Mouse (Mus musculus) adrenal gland, adult 18-20 months (tissue): ENCODE measurements around the gene Tmem127. TPM values are rescaled to one million over a fixed set of nuclear protein-coding genes. Genes with fewer than 3 reads are reported as not detected.
"Not testable (repeated sequence)": the region's sequence is repeated elsewhere in the genome, so short reads cannot be mapped to it uniquely, and the experiment has no call there.

Source experiments
- DNase-seq, 2 experiments: peaks; one replicate each; pipeline ENCODE4 v3.0.0; 2021 to 2022; ENCODE audit warnings: low spot score in 2 of 2
- total RNA-seq, 2 experiments: library from RNA; stranded (reverse); gene quantifications; 1 replicate in 1 of 2; 2 replicates in 1 of 2; pipeline ENCODE4 v1.2.3; 2021

Gene Tmem127
- total RNA-seq, 2 experiments from 2014 or later = 71.4 to 80.8 TPM

DNA sequence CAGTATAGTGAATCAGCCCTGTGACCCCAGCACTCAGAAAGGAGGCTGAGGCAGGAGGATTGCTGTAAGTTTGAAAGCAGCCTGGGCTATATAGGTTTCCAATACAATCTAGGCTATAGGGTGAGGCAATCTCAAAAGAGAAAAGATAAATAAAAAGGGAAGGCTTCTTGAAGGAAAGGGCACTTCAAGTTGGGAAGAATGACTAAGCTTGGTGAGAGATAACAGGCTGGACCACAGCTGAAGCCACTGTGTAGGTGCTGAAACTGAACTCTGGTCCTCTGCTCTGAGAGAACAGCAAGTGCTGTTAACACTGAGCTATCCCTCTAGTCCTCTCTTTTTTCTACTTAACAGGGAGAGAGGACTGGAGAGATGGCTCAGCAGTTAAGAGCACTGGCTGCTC is 14.8 kb downstream of the Tmem127 start:
- no peak for DNase-seq

DNA sequence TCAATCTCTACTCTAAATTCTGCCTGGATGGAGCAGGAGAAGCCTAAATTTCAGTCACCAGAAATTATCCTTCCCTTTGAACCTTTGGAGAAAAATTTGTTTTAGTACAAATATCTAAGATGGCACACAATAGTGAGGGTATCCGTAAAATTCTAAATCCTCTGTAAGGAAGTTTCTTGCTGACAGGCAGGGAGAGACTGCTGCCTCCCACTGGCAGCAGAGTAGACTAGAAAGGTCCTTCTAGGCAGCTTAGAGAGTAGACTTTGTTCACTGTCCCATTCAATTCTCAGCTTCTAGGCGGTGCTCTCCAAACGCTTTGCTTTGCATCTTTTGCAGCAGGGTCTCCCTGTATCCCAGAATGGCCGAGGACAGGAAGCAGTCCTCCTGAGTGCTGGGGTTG is 20.1 kb downstream of the Tmem127 start:
- no peak for DNase-seq

DNA sequence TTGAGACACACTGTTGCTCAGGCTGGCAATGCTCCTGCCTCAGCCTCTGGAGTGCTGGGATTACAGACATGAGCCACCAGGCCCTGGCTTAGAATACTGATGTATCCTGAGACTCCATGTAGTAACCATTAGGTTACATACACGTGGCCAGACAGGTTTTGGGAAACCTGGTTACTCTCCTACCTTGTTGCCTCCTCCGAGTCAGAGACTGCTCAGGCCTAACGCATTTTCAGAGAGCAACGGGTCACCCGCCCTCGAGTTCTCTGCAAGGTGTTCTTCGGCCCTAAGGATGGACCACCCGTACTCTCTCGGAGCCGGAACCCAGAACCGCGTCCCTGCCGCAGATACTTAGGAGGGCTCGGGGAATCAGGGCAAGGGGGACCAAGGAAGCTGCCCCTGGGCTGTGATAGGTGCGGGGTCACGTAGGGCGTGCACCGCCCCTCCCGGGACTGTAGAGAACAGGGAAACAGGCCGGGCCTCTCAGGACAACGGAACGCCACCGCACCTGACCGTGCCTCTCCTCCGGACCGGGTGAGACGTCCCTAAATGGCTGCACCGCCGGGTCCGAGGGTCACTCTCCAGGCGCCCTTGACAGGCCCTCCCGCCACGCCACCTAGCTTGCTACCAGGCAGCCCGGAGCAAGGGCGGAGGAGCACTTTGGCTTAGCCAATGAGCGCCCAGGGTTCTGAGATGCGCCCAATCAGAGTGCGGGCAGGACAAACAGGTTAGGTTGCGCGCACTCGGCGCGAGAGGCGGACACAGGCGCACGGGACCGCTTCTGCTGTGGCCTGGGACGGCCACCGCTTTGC is 22.0 kb downstream of the Tmem127 start, which contains the start of gene Stard7:
Gene Stard7, plus strand, starts transcription at position 728 of the 809 bp plus-strand sequence.
- DNase-seq = peak; percentile 87 to 88

DNA sequence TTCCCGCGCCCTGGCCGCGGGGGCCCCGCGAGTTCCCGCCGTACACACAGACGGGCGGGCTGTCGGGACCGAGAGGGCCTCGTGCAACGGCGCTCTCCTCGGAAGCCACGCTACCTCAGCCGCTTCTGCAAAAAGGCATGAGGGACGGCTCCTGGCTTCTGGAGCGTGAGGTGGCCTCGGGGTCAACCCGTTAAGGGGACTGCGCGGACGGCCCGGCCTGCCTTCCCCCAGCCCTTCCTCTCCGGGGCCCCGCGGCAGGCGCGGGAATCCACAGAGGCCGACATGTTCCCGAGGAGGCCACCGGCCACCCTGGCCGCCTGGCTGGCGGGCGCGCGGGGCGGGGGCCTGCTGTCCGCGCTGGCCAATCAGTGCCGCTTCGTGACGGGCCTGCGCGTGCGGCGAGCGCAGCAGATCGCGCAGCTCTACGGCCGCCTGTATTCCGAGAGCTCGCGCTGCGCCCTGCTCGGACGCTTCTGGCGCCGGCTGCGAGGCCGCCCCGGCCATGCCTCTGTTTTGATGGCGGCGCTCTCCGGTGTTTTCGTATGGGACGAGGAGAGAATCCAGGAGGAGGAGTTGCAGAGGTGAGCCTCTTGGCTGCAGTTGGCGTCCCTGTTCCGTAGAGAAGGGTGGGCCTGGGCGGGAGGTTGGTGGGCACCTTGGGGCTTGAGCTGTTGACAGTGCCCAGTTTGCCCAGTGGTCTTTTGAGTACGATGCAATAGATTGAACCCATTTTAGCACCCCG is 22.8 kb downstream of the Tmem127 start:
- DNase-seq = peak; percentile 84

DNA sequence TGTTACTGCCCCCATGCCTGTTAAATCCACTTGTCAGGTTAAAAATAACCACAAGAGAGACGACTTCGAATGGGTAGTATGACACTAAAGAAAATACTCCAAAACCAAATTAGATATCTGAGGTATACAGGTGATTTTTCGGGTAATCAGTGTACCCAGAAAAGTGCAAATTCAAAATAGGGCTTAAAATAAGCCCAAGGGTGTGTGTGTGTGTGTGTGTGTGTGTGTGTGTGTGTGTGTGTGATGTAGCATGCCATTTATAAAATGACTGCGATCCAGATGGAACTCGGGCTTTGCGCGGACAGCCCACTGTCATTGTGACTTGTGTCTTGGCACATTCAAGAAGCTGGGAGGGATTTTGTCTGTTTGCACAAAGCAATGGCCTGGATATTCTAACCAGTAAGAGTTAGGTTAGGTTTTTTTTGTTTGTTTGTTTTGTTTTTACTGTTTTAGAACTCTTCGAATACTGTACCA is 23.4 kb downstream of the Tmem127 start:
- DNase-seq = no peak

DNA sequence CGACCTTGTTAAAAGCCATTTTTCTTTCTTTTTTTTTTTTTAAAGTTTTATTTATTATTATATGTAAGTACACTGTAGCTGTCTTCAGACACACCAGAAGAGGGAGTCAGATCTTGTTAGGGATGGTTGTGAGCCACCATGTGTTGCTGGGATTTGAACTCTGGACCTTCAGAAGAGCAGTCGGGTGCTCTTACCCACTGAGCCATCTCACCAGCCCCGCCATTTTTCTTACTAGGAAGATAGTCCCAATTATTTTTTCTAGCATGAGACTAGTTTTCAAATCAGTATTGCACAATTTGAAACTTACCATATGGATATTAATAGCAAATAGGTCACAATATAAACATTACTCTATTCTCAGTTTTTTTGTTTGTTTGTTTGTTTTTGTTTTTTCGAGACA is 24.3 kb downstream of the Tmem127 start:
- DNase-seq = not testable (repeated sequence)

DNA sequence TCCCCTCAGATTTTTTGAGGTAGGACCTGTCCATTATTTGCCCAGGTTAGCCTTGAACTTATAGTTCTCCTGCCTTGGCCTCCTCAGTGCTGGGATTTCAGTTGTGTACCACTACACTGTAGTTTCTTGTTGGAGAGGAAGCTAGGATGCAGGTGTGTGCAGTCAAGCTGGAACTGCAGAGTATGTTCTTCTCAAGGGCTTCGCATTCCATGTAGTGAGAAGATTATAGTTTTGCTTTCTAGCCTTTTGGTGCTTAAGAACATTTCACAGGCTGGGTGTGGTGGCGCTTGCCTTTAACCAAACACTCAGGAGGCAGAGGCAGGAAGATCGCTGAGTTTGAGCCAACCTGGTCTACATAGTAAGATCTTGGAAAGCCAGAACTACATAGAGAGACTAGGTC is 25.1 kb downstream of the Tmem127 start:
- DNase-seq = no peak

DNA sequence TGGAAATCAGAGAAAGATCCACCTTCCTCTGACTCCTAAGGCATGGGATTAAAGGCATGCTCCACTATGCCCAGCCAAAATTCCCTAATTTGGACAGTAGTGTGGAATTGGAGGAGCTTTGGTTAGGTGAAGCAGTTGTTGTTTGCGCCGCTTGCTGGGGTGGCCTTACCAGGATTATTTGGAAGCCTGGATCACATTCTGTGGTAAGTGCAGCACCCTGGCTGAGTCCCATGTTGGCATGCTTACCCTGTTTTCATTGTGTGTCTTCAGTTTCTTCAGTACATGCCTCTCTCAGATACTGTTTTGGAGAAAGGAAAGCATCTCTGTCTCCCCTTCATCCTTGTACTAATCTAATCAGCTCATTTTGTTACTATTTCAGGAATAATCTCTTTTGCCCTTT is 26.9 kb downstream of the Tmem127 start:
- no peak for DNase-seq

DNA sequence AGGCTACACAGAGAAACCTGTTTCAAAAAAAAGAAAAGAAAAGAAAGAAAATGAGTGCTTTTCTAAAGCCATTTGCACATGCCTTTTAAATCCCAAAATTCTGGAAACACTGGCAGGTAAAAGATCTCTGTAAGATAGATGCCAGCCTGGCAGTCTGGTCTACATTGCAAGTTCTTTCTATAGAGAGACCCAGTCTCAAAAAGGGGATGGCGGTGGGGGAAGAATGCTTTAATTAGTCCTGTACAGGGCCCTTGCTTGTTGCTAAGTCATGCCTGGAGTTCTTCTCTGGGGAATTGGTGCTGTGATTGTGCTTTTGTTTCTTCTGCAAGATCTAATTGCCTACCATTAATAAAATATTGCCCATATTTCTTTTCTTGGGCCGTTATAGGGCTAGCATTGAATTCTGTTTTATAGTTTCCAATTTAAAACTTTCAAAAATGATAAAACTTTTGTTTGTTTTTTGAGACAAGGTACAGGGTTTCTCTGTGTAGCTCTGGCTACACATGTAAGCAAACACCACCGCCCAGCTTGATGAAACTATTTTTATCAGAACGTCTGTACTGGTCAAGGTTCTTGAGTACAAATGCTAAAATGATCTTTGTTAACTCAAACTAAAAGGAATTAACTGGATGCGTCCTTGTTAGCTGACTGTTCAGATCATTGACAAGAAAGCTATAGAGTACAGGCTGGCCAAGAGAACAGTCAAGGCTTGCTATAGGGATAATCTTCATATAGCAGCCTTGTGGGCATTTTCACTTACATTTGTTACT is 28.0 kb downstream of the Tmem127 start:
- no peak for DNase-seq

DNA sequence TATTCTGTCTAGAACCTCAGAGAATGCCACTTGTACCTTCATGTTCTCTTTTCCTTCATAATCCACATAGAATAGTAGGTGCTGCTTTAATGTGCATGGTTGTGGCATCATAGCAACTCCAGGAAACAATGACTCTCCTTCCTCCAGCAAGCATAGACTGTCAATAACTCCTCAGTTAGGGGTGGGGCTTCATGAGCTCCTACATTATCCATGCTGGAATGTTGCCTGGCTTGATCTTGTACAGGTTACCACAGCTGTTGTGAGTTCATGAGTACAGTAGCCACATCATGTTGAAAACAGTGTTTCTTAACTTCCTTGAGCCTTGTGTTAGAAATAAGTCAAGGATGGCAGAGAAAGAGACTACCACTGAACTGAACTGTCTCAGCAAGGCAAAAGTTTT is 30.5 kb downstream of the Tmem127 start:
- DNase-seq = no peak

DNA sequence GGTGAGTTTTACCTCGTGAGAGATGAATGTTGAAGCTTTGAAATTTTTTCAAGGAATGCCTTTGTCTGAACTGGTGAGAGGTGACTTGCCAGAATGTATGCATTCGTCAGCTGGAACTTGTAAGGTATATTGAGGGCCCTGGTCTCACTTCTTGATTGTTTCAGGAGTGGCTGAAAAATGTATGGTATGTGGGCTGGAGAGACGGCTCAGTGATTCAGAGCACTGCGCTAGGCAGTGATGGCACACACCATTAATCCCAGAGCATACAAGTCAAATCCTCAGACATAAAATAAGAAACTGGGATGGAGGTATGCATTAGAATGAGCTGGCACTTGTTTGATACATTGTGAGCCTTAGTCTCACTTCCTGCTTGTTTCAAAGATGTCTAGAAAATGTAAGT is 44.5 kb downstream of the Tmem127 start:
- no peak for DNase-seq

DNA sequence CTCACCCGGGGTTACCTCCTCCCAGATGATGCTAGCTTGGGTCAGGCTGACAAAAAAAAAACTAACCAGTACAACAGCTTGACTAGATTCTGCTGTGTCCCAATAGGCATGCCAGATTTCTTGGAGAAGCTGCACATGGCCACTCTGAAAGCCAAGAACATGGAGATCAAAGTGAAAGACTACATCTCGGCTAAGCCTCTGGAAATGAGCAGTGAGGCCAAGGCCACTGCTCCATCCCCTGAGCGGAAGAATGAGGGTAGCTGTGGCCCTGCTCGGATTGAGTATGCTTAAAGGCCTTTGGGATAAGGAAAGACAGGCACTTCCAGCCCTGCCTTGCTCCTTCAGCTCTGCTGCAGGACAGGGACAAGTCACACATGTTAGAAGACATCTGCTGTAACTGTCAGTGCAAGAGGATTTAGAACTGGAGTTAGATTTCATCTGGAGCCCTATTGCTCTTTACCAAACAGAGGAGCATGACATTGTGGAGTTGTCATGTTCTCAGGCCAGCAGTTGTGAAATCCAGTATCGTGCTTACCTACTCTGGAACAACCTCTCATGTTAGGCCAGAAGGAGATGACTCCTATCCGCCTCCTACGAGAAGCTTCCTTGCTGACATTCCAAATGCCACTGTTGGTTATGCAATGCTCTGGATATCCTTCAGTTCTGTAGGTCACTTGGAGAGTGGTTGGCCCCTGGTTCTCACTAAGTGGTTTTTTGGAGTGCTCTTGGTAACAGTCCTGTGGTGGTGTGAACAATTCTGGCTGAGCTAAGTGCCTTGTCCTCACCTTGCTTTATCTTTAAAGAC is 49.5 kb downstream of the Tmem127 start:
- DNase-seq = peak in 1 of 2 experiments; percentile 7

DNA sequence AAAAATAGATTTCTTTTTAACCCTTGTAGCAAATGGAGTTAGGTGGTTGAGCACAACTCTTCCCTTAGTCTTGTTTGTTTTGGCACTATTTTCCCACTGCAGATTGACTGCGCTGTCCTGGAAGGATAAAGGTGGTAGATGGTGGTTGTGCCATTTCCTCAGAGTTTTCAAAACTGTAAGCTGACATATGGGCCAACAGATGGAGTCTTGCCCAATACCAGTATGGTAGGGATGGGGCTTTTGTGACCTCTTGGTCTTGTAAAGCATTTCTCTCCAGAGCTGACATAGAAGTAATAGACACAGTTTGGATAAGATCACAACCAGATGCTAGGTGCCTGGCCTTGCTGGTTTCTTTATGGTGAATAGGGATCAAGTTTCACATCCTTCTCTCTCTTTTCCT is 50.3 kb downstream of the Tmem127 start:
- no peak for DNase-seq

DNA sequence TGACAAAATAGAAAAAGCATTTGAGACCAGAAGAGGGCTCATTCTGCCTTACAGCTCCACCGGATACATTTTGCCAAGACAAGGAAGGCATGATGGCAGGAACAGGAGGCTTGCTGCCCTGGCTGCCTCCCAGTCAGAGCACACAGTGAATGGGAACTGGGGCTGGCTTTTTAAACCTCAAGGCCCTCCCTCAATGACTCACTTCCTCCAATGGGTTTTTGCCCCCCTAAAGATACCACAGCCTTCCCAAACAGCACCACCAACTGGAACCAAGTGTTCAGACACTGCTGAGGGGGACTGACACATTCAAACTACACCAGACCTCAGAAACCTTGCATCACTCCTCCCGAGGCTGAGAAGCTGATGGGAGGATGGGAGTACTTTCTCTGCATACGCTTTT is 53.0 kb downstream of the Tmem127 start:
- DNase-seq = no peak

DNA sequence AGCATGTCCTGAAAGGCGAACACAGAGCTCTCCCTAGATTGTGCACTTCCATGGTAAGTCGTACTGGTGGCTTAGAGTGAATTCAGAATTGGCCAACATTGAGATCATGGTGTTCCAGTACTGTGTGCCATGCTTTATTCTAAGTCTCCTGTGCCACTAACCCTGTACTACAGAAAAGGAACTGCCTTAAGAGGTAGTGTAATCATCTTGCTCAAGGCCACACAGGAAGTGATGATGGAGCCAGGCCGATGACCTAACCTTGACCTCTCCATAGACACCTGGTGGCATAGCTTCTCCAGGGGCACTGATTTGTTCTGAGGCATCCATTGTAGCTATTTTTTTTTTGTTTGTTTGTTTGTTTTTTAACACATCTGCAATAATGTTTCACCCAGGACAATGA is 54.2 kb downstream of the Tmem127 start:
- no peak for DNase-seq

DNA sequence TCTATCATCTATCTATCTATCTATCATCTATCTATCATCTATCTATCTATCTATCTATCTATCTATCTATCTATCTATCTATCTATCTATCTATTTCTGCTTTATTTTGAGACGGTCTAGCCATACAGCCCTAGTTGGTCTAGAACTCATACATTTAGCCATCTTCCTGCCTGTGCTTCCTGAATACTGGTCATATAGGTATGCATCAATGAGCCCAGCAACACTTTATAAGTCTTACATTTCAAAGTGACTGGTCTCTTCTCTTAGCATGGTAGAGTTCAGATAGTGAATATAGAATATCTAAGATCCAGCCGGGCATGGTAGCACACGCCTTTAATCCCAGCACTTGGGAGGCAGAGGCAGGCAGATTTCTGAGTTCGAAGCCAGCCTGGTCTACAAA is 56.5 kb downstream of the Tmem127 start:
- not testable (repeated sequence) for DNase-seq

DNA sequence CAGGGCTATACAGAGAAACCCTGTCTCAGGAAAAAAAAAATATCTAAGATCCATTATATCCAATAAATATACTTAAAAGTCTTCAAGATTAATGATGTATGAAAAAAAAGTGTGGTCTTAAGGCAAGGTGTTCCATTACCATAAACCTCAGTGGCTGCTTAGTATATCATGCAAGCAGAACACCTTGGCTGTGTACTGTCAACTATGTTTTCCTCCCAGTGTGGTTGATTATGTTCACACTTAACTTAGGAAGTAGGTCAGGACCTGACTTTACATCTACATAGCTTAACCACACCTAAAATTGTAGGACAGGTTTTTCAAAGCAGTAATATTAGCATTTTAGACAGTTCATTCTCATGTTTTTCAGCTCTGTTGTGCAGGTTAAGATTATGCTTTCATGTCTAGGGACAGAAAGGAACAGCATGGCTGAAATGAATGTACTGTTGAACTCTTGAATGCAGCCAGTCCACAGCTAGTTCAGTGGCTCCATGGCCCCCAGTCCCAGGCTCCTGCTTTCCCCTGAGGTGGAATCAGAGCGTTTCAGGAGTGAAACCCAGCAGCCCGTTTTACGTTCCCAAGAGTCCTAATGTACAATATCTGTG is 57.0 kb downstream of the Tmem127 start:
- no peak for DNase-seq

DNA sequence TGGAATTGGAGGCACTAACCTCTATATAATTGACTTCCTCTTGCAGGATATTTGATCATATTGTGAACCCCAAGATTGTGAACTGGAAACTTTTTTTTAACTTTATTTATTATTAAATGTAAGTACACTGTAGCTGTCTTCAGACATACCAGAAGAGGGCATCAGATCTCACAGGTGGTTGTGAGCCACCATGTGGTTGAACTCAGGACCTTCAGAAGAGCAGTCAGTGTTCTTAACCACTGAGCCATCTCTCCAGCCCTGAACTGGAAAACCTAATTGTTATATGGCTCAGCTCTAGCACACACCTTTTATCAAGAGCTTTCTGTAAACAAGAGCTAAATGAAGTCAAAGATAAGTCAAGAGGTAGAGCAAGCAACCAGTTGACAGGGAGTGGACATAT is 58.4 kb downstream of the Tmem127 start:
- DNase-seq = no peak

DNA sequence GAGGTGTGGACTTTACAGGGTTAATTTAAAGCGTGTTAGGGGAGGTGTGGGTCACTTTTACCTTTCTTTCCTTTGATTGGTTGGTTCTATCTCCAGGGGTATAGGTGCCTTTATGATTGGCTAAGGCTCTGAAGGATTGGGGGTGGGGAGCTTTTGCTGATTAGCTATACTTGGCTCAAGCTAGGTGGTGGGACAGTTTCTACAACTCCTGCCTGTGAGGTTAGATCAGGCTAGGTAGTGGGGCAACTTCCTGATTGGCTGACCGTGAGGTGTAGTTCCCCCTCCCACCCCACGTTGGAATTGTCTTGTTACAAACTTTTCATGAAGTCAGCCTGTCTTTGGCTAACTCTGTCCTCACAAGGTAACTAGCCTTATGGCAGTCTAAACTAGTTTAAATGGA is 59.5 kb downstream of the Tmem127 start:
- DNase-seq = no peak

DNA sequence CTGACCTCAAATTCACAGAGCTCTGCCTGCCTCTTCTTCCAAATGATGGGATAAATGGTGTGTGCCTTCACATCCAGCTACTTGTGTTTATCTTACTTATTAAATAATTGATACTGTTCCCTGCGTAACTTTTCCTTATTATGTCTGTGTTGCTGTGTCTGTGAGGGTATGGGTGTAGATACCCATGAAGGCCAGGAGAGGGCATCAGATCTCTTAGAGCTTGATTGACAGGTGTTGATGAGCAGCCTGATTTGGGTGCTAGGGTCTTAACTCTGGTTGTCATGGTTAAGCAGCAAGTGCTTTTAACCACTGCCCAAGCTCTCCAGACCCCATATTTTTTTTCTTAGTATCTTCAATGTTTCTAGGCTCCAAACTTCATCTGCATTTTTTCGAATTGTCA is 61.0 kb downstream of the Tmem127 start:
- no peak for DNase-seq
